Mouse (Mus musculus): ENCODE measurements around the gene Havcr2. TPM values are rescaled to one million over a fixed set of nuclear protein-coding genes. Genes with fewer than 3 reads are reported as not detected.
"Not testable (repeated sequence)": the region's sequence is repeated elsewhere in the genome, so short reads cannot be mapped to it uniquely, and the experiment has no call there.

Havcr2 gene
- total RNA-seq, 2 experiments from 2014 or later = 2.3 to 2.7 TPM

DNA sequence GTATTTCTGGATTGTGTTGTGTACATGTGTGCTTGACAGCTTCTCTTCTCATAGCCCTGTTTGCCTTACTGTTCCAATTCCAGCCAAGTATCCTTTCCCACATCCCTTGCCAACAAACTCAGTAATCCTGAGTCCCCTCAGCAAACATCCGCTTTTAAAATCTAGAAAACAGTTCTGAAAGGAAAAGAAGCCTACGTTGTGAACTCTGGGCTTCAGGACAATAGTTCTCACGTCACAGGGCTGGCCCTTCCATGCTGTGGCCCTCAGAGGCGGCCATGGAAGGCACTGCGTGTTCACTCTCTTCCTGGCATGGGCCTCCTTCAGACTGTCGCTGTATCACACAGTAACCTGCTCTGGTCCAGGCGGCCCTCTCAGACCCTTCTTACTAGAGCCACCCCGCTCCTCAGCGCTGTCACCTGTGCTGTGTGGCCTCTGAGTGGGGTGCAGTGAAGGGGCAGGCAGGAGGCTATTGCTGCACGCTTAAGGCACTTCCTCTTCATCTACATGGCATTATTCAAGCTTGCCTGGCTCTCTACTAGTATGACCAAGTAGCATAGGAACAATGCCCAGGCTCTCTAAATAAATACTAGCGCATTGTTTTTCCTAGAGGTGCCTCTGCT, 5.2 kb upstream of the Havcr2 start:
- no peak for DNase-seq (ENCODE audit: extremely low spot score in 1 of 2, low spot score in 1 of 2)

- no peak for DNase-seq (ENCODE audit: extremely low spot score in 1 of 2, low spot score in 1 of 2)
Observed at GRCm38 (mm10) chr11:46459960-46460359, 5.2 kb downstream of the Havcr2 start.

DNA sequence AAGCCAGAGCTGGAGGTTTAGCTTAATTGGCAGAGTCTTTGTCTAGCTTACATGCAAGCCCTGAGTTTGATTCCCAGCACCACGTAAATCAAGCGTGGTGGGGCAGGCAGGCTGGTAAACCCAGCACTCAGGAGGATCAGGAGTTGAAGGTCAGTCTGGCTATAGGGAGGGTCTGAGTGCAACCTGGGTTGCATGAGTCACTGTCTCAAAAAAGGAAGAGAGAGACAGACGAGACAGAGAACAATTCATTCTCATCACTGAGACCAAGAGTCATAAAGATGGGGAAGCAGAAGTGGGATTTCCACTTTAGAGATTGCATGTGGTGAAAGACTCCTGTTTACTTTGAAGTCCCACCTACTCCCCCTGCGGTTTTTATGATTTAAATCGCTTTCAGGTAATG, 6.6 kb downstream of the Havcr2 start:
- DNase-seq (ENCODE audit: extremely low spot score in 1 of 2, low spot score in 1 of 2) = no peak

- DNase-seq (ENCODE audit: extremely low spot score in 1 of 2, low spot score in 1 of 2) = no peak
Observed at GRCm38 (mm10) chr11:46461931-46462330, 7.2 kb downstream of the Havcr2 start.

DNA sequence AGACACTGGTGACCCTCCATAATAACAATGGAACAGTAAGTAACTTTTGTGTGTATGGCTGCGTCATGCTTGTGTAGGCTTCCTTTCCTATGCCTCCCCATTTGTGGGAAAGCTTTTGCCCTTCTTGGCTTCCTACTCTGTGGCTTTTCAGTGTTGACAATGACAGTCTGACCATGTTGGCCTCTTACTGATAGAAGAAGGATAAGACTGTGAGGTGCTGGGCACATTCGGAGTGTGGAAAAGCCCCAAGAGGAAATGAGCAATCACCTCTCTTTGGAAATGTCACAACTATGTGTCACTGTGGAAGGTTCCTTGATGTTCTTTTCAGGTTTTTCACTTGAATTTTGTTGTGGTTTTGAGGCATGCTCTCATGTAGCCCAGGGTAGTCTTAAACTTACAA, 12.1 kb downstream of the Havcr2 start:
- DNase-seq (ENCODE audit: extremely low spot score in 1 of 2, low spot score in 1 of 2) = no peak

DNA sequence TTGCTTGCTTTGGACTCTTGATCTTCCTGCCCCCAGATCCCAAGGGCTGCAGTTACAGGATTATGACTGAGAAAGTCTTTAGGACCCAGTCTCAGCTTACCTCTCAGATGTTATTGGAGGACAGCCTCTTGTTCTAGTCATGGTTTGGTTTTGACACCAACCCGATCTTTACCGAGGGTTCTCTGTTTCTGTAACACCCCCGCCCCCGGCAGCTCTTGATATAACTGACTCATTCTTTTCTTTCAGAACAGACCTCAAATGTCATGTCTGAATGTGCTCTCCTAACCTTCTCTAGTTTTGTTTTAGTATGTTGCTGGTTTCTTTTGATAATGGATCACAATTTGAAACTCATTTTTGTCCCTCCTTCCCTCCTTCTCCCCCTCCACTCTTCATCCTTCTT, 19.5 kb downstream of the Havcr2 start:
- no peak for DNase-seq (ENCODE audit: extremely low spot score in 1 of 2, low spot score in 1 of 2)

DNA sequence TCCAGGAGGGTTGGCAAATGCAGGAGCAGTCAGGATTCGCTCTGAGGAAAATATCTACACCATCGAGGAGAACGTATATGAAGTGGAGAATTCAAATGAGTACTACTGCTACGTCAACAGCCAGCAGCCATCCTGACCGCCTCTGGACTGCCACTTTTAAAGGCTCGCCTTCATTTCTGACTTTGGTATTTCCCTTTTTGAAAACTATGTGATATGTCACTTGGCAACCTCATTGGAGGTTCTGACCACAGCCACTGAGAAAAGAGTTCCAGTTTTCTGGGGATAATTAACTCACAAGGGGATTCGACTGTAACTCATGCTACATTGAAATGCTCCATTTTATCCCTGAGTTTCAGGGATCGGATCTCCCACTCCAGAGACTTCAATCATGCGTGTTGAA, 24.6 kb downstream of the Havcr2 start:
- no peak for DNase-seq (ENCODE audit: extremely low spot score in 1 of 2, low spot score in 1 of 2)

DNA sequence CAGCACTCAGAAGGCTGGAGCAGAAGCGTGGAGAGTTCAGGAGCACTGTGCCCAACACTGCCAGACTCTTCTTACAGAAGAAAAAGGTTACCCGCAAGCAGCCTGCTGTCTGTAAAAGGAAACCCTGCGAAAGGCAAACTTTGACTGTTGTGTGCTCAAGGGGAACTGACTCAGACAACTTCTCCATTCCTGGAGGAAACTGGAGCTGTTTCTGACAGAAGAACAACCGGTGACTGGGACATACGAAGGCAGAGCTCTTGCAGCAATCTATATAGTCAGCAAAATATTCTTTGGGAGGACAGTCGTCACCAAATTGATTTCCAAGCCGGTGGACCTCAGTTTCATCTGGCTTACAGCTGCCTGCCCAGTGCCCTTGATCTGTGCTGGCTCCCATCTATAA, 25.8 kb downstream of the Havcr2 start:
- DNase-seq (ENCODE audit: extremely low spot score in 1 of 2, low spot score in 1 of 2) = no peak

DNA sequence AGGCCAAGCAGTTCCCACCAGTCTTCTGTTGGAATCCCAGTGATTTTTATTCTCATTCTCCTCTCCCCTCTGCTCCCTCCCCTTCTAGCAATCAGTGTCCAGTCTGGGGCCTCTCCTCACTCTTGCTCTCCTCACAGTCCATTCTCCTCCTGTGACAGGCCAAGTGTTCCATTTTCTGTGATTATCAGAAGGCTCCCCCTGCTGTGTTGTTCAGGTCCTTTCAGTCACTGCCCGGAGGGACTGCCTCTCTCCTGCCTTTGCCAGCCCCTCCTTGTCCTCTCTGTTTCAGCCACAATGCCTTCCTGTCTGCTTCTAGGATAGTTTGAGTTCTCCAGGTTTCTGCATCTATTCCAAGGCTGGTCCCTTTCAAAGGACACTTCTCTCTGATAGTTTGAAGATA, 33.5 kb downstream of the Havcr2 start:
- no peak for DNase-seq (ENCODE audit: extremely low spot score in 1 of 2, low spot score in 1 of 2)

DNA sequence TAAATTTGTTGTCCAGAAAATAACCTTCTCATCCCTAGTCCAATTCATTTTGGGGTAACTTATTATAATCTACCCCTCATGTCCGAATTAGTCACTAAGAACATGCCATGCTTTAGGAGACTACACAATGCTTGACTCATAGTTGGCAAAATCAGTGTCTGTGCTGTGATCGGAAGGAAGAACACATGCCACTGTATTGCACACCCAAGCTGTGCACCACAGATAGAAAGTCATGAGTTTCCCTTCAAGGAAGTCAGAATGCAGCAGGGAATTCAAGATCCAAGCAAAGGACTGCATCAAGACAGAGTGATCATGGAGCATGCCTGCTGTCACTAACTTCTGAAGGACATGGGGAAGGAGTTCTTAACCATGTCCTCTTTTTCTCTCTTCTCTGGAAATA, 33.9 kb downstream of the Havcr2 start:
- no peak for DNase-seq (ENCODE audit: extremely low spot score in 1 of 2, low spot score in 1 of 2)

DNA sequence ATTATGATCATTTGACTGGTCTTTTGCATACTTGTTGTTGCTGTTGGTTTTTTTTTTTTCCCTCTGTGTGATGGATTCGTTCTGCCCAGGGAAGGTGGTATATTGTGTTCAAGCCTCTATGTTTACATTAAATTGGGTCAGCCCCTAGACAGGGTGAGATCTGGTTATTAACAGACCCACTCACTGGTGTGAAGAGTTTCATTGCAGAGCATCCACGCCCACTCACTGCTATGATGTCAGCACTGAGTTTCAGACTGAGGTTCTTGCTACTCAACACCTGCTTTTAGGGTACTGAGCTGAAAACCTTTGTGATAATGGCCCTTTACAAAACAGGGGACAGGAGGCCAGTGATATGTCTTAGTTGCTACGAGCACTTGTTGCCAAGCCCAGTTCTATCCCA, 52.4 kb downstream of the Havcr2 start:
- DNase-seq (ENCODE audit: extremely low spot score in 1 of 2, low spot score in 1 of 2) = no peak

GRCm38 (mm10) chr11:46509900-46510299, 55.2 kb downstream of the Havcr2 start:
- DNase-seq (ENCODE audit: extremely low spot score in 1 of 2, low spot score in 1 of 2) = no peak

- not testable (repeated sequence) for DNase-seq (ENCODE audit: extremely low spot score in 1 of 2, low spot score in 1 of 2)
Observed at GRCm38 (mm10) chr11:46521341-46521740, 66.6 kb downstream of the Havcr2 start.

DNA sequence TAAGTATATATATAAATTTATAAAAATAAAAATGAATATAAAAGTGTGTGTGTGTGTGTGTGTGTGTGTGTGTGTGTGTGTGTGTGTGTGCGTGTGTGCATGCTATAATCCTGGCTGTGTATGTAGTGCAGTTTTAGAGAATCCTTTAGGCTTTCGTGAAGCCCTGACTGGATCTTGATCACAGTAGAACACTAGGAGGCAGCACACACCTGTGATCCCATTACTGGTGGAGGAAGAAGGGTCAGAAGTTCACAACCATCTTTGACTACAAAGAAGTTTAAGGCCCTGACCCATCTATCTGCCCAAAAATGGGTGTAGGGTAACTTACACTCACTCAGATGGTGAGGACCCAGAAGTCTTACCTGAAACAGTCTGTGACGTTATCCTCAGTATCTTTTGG, 68.0 kb downstream of the Havcr2 start:
- no peak for DNase-seq (ENCODE audit: extremely low spot score in 1 of 2, low spot score in 1 of 2)

DNA sequence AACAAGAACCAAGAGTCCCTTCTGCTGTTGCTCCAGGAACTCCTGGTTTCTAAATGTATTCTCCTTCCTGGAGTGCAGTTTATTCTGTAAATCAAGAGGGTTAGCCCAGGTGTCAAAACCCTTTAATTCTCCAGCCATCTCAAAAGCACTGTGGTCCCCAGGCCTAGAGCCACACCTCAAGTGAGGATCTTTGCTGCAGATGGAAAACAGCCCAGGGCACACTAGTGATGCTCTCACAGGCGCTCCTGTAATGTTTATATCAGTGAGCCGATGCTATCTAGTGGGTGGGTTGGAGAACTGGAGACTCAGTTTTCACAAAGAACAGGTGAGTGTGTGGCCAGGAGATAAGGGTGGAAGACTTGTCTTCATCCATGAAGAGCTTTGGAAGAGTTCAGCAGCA, 69.2 kb downstream of the Havcr2 start, which contains the start of gene Gm12169:
TSS of gene Gm12169 (plus strand) at position 301 of the 400 bp plus-strand sequence.
- DNase-seq (ENCODE audit: extremely low spot score in 1 of 2, low spot score in 1 of 2) = no peak

DNA sequence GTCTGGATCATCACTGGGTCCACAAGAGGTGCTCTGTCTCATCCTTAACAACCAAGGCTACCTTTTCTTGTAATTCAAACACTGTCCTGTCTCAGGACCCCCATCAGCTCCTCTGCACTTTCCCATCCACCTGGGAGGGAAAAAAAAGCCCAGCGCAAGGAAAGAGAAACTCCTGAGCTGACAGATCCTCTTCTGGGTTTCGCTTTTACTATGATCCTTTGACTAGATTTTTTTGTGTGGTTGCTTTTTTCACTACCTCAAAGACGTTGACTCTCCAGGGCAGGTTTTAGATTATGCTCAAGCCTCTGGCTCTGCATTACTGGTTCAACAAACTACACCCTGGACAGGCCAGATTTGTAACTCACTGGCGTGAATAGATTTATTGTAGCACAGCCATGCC, 75.4 kb downstream of the Havcr2 start:
- DNase-seq (ENCODE audit: extremely low spot score in 1 of 2, low spot score in 1 of 2) = no peak

Other genes starting within 250 kb of the Havcr2 start
- under 1 TPM; 0.71 to 0.77 TPM for gene Fndc9, start 219.4 kb upstream of the Havcr2 start, total RNA-seq (2021)
- 100 to 1,000 TPM; 483 to 493 TPM for gene Cyfip2, start 142.1 kb upstream of the Havcr2 start, total RNA-seq (2021)
- gene Itk, start 65.4 kb upstream of the Havcr2 start, total RNA-seq (2021) = under 1 TPM; 0.37 to 0.42 TPM
- not detected for gene Fam71b, start 58.4 kb upstream of the Havcr2 start, total RNA-seq (2021)
- gene Med7, start 18.0 kb upstream of the Havcr2 start, total RNA-seq (2021) = 10 to 100 TPM; 32.7 to 34.8 TPM
- not detected for gene Gm12169, start 69.3 kb downstream of the Havcr2 start, total RNA-seq (2021)
- gene BC053393, start 116.6 kb downstream of the Havcr2 start, total RNA-seq (2021) = not detected
- not detected for gene Dppa1, start 174.3 kb downstream of the Havcr2 start, total RNA-seq (2021)

Data from layer of hippocampus, postnatal 25 days (tissue).